Mouse (Mus musculus) liver, embryonic 12.5 days (tissue): ENCODE data around the gene Ccdc33. TPM values are rescaled to one million over a fixed set of nuclear protein-coding genes. Genes with fewer than 3 reads are reported as not detected.
A peak's percentile ranks its signal among the peaks of the same experiment; 100 is the strongest.

Experiments
- ATAC-seq: fragments of 200-750 bp; cut with Nextera tagmentation; 2 replicates; pipeline ENCODE4 v1.8.0; 2017; ENCODE audit warnings: moderate number of reproducible peaks, mild to moderate bottlenecking, moderate library complexity
- H3K27ac ChIP-seq: fragments of 300-500 bp; sonication (generic); 2 replicates; pipeline ENCODE4 v1.5.1; 2016; ENCODE audit warnings: mild to moderate bottlenecking
- H3K27me3 ChIP-seq: fragments of 300-500 bp; sonication (generic); replicated peaks from 2 replicates; pipeline ENCODE4 v1.6.1; 2016; ENCODE audit warnings: mild to moderate bottlenecking, moderate library complexity
- H3K36me3 ChIP-seq: fragments of 300-500 bp; sonication (generic); 2 replicates; pipeline ENCODE4 v1.6.1; 2016; ENCODE audit warnings: mild to moderate bottlenecking, moderate library complexity
- H3K4me1 ChIP-seq: fragments of 300-500 bp; sonication (generic); 2 replicates; pipeline ENCODE4 v1.6.1; 2016
- H3K4me2 ChIP-seq: fragments of 300-500 bp; sonication (generic); 2 replicates; pipeline ENCODE4 v1.6.1; 2016; ENCODE audit warnings: mild to moderate bottlenecking, moderate library complexity
- H3K4me3 ChIP-seq: fragments of 300-500 bp; sonication (generic); 2 replicates; pipeline ENCODE4 v1.5.1; 2016; ENCODE audit warnings: mild to moderate bottlenecking, moderate library complexity
- H3K9ac ChIP-seq: fragments of 300-500 bp; sonication (generic); 2 replicates; pipeline ENCODE4 v1.6.1; 2016; ENCODE audit warnings: mild to moderate bottlenecking, moderate library complexity
- H3K9me3 ChIP-seq: fragments of 300-500 bp; sonication (generic); replicated peaks from 2 replicates; pipeline ENCODE4 v1.6.1; 2016; ENCODE audit warnings: mild to moderate bottlenecking, moderate library complexity
- WGBS: fragments of 180-500 bp; shearing (Covaris S2); methylation state at CpG from one replicate; pipeline ENCODE4 v1.1.7; 2016; ENCODE audit not compliant: insufficient replicate concordance; 5-methylcytosine and 5-hydroxymethylcytosine counted together
- polyA plus RNA-seq: library from polyadenylated mRNA; unstranded; fragments of >200 nt; fragmentation: Nextera tagmentation; extraction: Ambion mirVana; gene quantifications from 2 replicates; pipeline ENCODE4 v1.2.1, GENCODE M21; 2016

The Ccdc33 gene
- polyA plus RNA-seq, result not detected in 2 replicates

DNA sequence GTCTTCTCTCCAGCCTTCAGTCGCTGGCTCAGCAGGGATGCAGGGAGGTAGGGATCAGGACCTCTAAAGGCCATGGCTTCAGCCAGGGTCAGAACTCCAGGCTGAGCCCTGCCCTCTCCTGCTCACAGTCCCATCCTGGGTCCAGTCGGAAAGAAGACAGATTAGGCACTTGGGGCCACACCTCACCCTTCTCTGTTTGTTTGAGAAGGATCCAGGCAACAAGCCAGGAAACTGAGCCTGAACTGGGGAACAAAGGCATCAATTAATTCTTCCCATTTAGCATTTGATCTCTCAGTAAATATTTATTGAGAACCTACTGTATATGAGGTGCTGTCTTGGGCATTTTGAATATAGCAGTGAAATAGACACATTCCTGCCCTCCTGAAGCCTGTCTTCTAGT, at the start of gene Ccdc33:
TSS of gene Ccdc33 (minus strand) at position 153 of the 400 bp plus-strand sequence.
- H3K4me3 ChIP-seq, result no peak within 1 kb of the TSS
- peaks cover 9% of the 10 kb centered on the region; the same call in 1 of the 2 replicates for H3K4me1 ChIP-seq
- no peak within 1 kb of the TSS for H3K9ac ChIP-seq
- no peaks in the 10 kb centered on the region for H3K9me3 ChIP-seq
- ATAC-seq, result no peak
- no peak within 1 kb of the TSS for H3K27ac ChIP-seq
- H3K27me3 ChIP-seq, result peaks cover 72% of the 10 kb centered on the region
- H3K36me3 ChIP-seq, result no peaks in the 10 kb centered on the region
- no peak within 1 kb of the TSS for H3K4me2 ChIP-seq
- WGBS, result 26% methylated on average over 2 of the region's 2 CpGs

- Histone ChIP-seq H3K27ac (no peak overlapping the region), H3K9me3 (no peaks in the 10 kb centered on the region), H3K36me3 (no peaks in the 10 kb centered on the region), H3K4me2 (no peak overlapping the region), H3K27me3 (peaks cover 7% of the 10 kb centered on the region; the same call in 1 of the 2 replicates), H3K9ac (no peak overlapping the region), H3K4me3 (no peak overlapping the region), H3K4me1 (no peaks in the 10 kb centered on the region)
- 50% methylated on average over 1 of the region's 1 CpGs for WGBS
- ATAC-seq, result no peak
Measured at GRCm38 (mm10) chr9:58165779-58166178, 47.2 kb upstream of the Ccdc33 start.

DNA sequence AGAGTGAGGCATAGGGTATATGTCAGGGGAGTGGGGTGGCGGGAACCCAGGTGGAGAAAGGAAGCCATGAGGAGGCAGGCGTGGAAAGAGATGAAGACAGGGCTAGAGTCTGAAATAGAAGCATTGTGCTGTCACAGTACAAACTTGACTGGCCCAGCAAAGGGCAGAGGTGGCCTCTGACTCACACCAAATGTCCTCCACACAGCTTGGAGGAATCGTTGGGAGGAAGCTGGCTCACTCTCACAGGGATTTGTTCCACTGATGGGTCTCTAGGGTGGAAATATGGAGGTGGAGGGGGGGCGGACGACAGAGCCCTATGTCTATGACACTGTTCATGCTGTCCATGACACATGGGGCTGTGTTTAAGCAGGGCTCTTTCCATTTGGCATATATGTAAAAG, 44.5 kb upstream of the Ccdc33 start:
- H3K4me1 ChIP-seq, result peaks cover 3% of the 10 kb centered on the region; the same call in 1 of the 2 replicates
- no peaks in the 10 kb centered on the region for H3K36me3 ChIP-seq
- no peaks in the 10 kb centered on the region for H3K9me3 ChIP-seq
- no peak overlapping the region for H3K9ac ChIP-seq
- H3K4me3 ChIP-seq, result no peak overlapping the region
- 59% methylated on average over 5 of the region's 5 CpGs for WGBS
- H3K4me2 ChIP-seq, result no peak overlapping the region
- no peak for ATAC-seq
- H3K27me3 ChIP-seq, result peaks cover under 1% of the 10 kb centered on the region; the same call in 1 of the 2 replicates
- H3K27ac ChIP-seq, result no peak overlapping the region

DNA sequence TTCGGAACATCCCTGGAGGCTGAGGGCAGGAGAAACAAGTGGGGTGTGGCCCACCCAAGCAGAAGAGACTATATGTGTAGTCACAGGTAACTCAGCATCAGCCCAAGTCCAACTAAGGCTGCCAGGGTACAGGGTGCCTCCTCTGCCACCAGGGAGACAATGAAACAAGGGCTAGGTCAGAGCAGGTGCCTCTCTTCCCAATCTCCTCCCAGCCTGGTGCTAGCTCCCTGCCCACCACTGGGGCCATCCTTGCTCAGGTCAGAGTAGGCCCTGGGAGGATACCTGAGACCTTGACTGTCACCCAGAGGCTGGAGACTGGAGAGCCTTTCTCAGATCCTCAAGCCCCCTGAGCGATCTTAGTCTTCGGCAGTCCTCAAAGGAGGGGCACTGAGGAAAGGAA, 43.5 kb upstream of the Ccdc33 start:
- Histone ChIP-seq H3K4me2 (no peak overlapping the region), H3K4me3 (no peak overlapping the region), H3K27ac (no peak overlapping the region), H3K4me1 (peaks cover 3% of the 10 kb centered on the region; the same call in 1 of the 2 replicates), H3K9me3 (no peaks in the 10 kb centered on the region), H3K27me3 (no peaks in the 10 kb centered on the region; the same call in 1 of the 2 replicates), H3K36me3 (no peaks in the 10 kb centered on the region), H3K9ac (no peak overlapping the region)
- ATAC-seq, result no peak
- 47% methylated on average over 3 of the region's 3 CpGs for WGBS

DNA sequence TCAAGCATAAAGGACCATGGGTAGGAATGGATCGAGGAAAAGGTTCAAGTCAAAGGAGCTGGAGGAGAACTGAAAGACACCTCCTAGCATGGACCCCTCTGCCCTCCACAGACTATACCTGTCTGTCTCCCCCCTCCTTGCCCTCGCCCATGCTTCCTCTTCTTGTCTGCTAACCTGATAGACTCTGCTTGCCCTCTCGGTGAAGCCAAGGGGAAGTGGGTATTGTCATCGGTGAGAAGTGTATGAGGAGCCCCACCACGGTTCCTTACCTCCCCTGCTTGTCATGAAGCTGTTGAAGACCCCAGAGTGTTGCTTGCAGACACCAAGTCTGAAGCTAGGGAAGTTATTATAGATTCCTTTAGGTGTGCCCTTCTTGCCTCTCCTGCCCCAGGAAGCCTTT, 41.7 kb upstream of the Ccdc33 start:
- no peaks in the 10 kb centered on the region; the same call in 1 of the 2 replicates for H3K27me3 ChIP-seq
- H3K4me3 ChIP-seq, result no peak overlapping the region
- no peaks in the 10 kb centered on the region for H3K36me3 ChIP-seq
- H3K9me3 ChIP-seq, result no peaks in the 10 kb centered on the region
- H3K4me1 ChIP-seq, result peaks cover 11% of the 10 kb centered on the region; the same call in 1 of the 2 replicates
- WGBS, result 24% methylated on average over 5 of the region's 5 CpGs
- H3K9ac ChIP-seq, result no peak overlapping the region
- H3K27ac ChIP-seq, result no peak overlapping the region
- H3K4me2 ChIP-seq, result no peak overlapping the region
- ATAC-seq, result no peak

- H3K27me3 ChIP-seq, result no peaks in the 10 kb centered on the region; the same call in 1 of the 2 replicates
- H3K9me3 ChIP-seq, result no peaks in the 10 kb centered on the region
- H3K4me2 ChIP-seq, result no peak overlapping the region
- H3K27ac ChIP-seq, result no peak overlapping the region
- WGBS, result 44% methylated on average over 4 of the region's 4 CpGs
- no peak overlapping the region for H3K4me3 ChIP-seq
- H3K4me1 ChIP-seq, result peaks cover 11% of the 10 kb centered on the region; the same call in 1 of the 2 replicates
- H3K9ac ChIP-seq, result no peak overlapping the region
- no peaks in the 10 kb centered on the region for H3K36me3 ChIP-seq
- ATAC-seq, result no peak
Measured at GRCm38 (mm10) chr9:58159855-58160254, 41.2 kb upstream of the Ccdc33 start.

GRCm38 (mm10) chr9:58158541-58159311, 40.1 kb upstream of the Ccdc33 start:
- H3K27me3 ChIP-seq, result no peaks in the 10 kb centered on the region; the same call in 1 of the 2 replicates
- no peaks in the 10 kb centered on the region for H3K9me3 ChIP-seq
- peak overlapping the region; percentile 66 for H3K27ac ChIP-seq
- no peak overlapping the region for H3K4me3 ChIP-seq
- peaks cover 11% of the 10 kb centered on the region; the same call in 1 of the 2 replicates for H3K4me1 ChIP-seq
- ATAC-seq, result no peak
- H3K9ac ChIP-seq, result no peak overlapping the region
- no peak overlapping the region for H3K4me2 ChIP-seq
- H3K36me3 ChIP-seq, result no peaks in the 10 kb centered on the region
- 47% methylated on average over 7 of the region's 7 CpGs for WGBS

GRCm38 (mm10) chr9:58157838-58158237, 39.2 kb upstream of the Ccdc33 start:
- Histone ChIP-seq H3K9me3 (no peaks in the 10 kb centered on the region), H3K36me3 (no peaks in the 10 kb centered on the region), H3K4me2 (no peak overlapping the region; the same call in 1 of the 2 replicates), H3K27me3 (no peaks in the 10 kb centered on the region; the same call in 1 of the 2 replicates), H3K9ac (no peak overlapping the region), H3K4me3 (no peak overlapping the region), H3K27ac (peak overlapping the region; percentile 66; the same call in 1 of the 2 replicates), H3K4me1 (peaks cover 11% of the 10 kb centered on the region; the same call in 1 of the 2 replicates)
- ATAC-seq, result no peak
- WGBS, result 69% methylated on average over 13 of the region's 13 CpGs

DNA sequence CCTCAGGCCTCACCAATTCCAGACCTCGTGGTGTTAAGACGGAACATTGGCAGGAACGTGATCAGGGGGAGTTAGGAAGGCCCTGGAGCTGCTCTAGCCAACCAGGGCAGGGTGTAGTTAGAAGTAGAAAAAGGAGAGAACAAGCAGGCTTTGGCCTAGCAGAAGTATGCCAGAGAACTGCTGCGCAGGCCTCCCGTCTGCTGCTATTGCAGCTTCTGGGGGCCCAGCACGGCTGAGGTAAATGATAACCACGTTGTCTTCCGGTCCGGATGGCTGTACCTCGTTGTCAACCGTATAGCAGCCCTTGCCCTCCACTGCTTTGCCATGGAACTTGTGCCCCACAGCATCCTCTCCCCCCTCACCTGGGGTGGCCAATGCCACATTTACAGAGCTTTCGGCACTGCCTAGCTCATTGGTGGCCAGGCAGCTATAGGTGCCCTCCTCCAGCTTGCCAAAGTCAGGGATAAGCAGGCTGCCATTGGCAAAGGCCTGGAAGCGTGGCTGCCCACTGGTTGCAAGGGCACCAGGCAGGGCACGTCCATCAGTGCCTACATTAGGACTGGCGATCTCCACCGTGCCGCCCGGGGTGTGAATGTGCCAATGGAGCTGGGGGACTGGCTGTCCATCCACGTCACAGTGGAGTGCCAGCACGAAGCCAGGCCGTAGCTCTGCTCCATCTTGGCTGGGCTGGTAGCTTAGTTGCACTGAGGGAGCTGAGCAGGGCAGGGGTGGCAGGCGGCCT, 38.4 kb upstream of the Ccdc33 start:
- Histone ChIP-seq H3K27ac (no peak overlapping the region), H3K36me3 (no peaks in the 10 kb centered on the region), H3K27me3 (no peaks in the 10 kb centered on the region; the same call in 1 of the 2 replicates), H3K4me2 (no peak overlapping the region), H3K9ac (no peak overlapping the region), H3K9me3 (no peaks in the 10 kb centered on the region), H3K4me1 (peaks cover 11% of the 10 kb centered on the region; the same call in 1 of the 2 replicates), H3K4me3 (no peak overlapping the region)
- ATAC-seq, result no peak
- 74% methylated on average over 22 of the region's 22 CpGs for WGBS

DNA sequence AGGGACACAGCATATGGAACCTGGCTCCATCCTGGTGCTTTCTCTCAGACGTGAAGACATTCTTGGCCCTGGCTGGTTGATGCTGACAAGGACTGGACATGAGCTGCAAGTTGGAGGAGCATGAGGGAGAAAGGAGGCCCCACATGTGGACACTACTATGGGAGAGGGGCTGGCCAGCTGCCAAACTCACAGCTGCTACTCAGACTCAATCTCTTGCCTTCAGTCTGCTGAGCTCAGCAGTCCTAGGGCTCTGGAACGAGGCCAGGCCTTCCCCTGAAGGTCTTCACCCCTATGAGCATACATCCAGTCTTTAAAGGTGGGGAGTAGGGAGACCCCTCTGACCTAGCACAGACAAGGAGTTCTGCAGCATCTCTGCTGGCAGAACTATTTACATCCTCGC, 36.7 kb upstream of the Ccdc33 start:
- Histone ChIP-seq H3K9ac (no peak overlapping the region), H3K36me3 (no peaks in the 10 kb centered on the region), H3K27ac (no peak overlapping the region), H3K4me2 (no peak overlapping the region), H3K4me1 (peaks cover 11% of the 10 kb centered on the region; the same call in 1 of the 2 replicates), H3K9me3 (no peaks in the 10 kb centered on the region), H3K27me3 (no peaks in the 10 kb centered on the region; the same call in 1 of the 2 replicates), H3K4me3 (no peak overlapping the region)
- no peak for ATAC-seq
- 50% methylated on average over 3 of the region's 3 CpGs for WGBS

- no peak overlapping the region for H3K9ac ChIP-seq
- H3K4me1 ChIP-seq, result 0 out of 2 replicates have a peak, but pooled peaks cover 8% of the 10 kb centered on the region
- H3K4me3 ChIP-seq, result no peak overlapping the region
- H3K27ac ChIP-seq, result no peak overlapping the region
- H3K9me3 ChIP-seq, result no peaks in the 10 kb centered on the region
- 67% methylated on average over 3 of the region's 3 CpGs for WGBS
- H3K27me3 ChIP-seq, result peaks cover 8% of the 10 kb centered on the region
- H3K4me2 ChIP-seq, result no peak overlapping the region
- no peaks in the 10 kb centered on the region for H3K36me3 ChIP-seq
- ATAC-seq, result no peak
Measured at GRCm38 (mm10) chr9:58153095-58153494, 34.5 kb upstream of the Ccdc33 start.
